Mouse (Mus musculus) ovary, postnatal 36 days (tissue): Measurements from ENCODE around the gene Fkbpl.
A peak's percentile ranks its signal among the peaks of the same experiment; 100 is the strongest.

ENCODE experiments used
- DNase-seq: peaks from one replicate; pipeline ENCODE4 v3.0.0; 2022; ENCODE audit warnings: low spot score, mixed read lengths

The Fkbpl gene

GRCm38 (mm10) chr17:34644608-34645007 lies at the start of gene Fkbpl:
Fkbpl (plus strand) TSS chr17:34644764.
- peak; percentile 89 for DNase-seq

- no peak for DNase-seq
Observed at GRCm38 (mm10) chr17:34596098-34596497, 48.5 kb upstream of the Fkbpl start.

GRCm38 (mm10) chr17:34597566-34598095 lies 46.9 kb upstream of the Fkbpl start, which contains the start of gene Ager:
Ager (plus strand) TSS chr17:34597862.
- DNase-seq: no peak

GRCm38 (mm10) chr17:34599891-34600290 lies 44.7 kb upstream of the Fkbpl start:
- no peak for DNase-seq

GRCm38 (mm10) chr17:34601796-34602195 lies 42.8 kb upstream of the Fkbpl start:
- DNase-seq: no peak

- DNase-seq: peak; percentile 86
Observed at GRCm38 (mm10) chr17:34603375-34604060, 41.0 kb upstream of the Fkbpl start, which contains the start of gene Rnf5. Rnf5 (minus strand) TSS chr17:34603690.

- DNase-seq: peak; percentile 95
Observed at GRCm38 (mm10) chr17:34604061-34604508, 40.5 kb upstream of the Fkbpl start, which contains the start of gene Agpat1. Agpat1 (plus strand) TSS chr17:34604262.

GRCm38 (mm10) chr17:34604511-34605237 lies 39.9 kb upstream of the Fkbpl start:
- no peak for DNase-seq

- DNase-seq: peak; percentile 97
Observed at GRCm38 (mm10) chr17:34605609-34606008, 39.0 kb upstream of the Fkbpl start.

- no peak for DNase-seq
Observed at GRCm38 (mm10) chr17:34606186-34607039, 38.2 kb upstream of the Fkbpl start.

- DNase-seq: no peak
Observed at GRCm38 (mm10) chr17:34607997-34608396, 36.6 kb upstream of the Fkbpl start.

- no peak for DNase-seq
Observed at GRCm38 (mm10) chr17:34611050-34611449, 33.5 kb upstream of the Fkbpl start.

- DNase-seq: no peak
Observed at GRCm38 (mm10) chr17:34613054-34613645, 31.4 kb upstream of the Fkbpl start.

- no peak for DNase-seq
Observed at GRCm38 (mm10) chr17:34613830-34614229, 30.7 kb upstream of the Fkbpl start.

GRCm38 (mm10) chr17:34615871-34616270 lies 28.7 kb upstream of the Fkbpl start, which contains the start of gene Egfl8:
Egfl8 (minus strand) TSS chr17:34615971.
- no peak for DNase-seq

GRCm38 (mm10) chr17:34618999-34619398 lies 25.6 kb upstream of the Fkbpl start:
- DNase-seq: peak; percentile 50

GRCm38 (mm10) chr17:34621006-34621405 lies 23.6 kb upstream of the Fkbpl start:
- no peak for DNase-seq

GRCm38 (mm10) chr17:34623161-34623560 lies 21.4 kb upstream of the Fkbpl start:
- no peak for DNase-seq

GRCm38 (mm10) chr17:34624981-34625380 lies 19.6 kb upstream of the Fkbpl start:
- no peak for DNase-seq

GRCm38 (mm10) chr17:34626062-34626772 lies 18.3 kb upstream of the Fkbpl start:
- no peak for DNase-seq

GRCm38 (mm10) chr17:34626773-34627092 lies 17.8 kb upstream of the Fkbpl start:
- DNase-seq: no peak
